Mouse (Mus musculus) kidney, adult 2 months (tissue): Measurements from ENCODE around the gene Rnf144a. TPM values are rescaled to one million over a fixed set of nuclear protein-coding genes. Genes with fewer than 3 reads are reported as not detected.
A peak's percentile ranks its signal among the peaks of the same experiment; 100 is the strongest.
"Not testable (repeated sequence)": the region's sequence is repeated elsewhere in the genome, so short reads cannot be mapped to it uniquely, and the experiment has no call there.

ENCODE experiments used
- DNase-seq: peaks from one replicate; pipeline ENCODE4 v3.0.0; 2021
- H3K27ac ChIP-seq: fragments of 200-500 bp; 2 replicates; pipeline ENCODE4 v1.5.1; 2012; ENCODE audit warnings: low read depth, low read length, control low read depth, inconsistent platforms; ENCODE audit not compliant: insufficient read depth
- H3K27me3 ChIP-seq: fragments of 200-500 bp; replicated peaks from 2 replicates; pipeline ENCODE4 v1.6.1; 2012; ENCODE audit warnings: mild to moderate bottlenecking, moderate library complexity, low read length, inconsistent platforms; ENCODE audit not compliant: control insufficient read depth, insufficient read depth
- H3K36me3 ChIP-seq: fragments of 200-500 bp; 2 replicates; pipeline ENCODE4 v1.6.1; 2012; ENCODE audit warnings: mild to moderate bottlenecking, moderate library complexity, low read length, inconsistent platforms; ENCODE audit not compliant: control insufficient read depth, insufficient read depth
- H3K4me1 ChIP-seq: fragments of 200-500 bp; 2 replicates; pipeline ENCODE4 v1.6.1; 2011; ENCODE audit warnings: low read length; ENCODE audit not compliant: control insufficient read depth, insufficient read depth
- H3K4me3 ChIP-seq: fragments of 200-500 bp; 2 replicates; pipeline ENCODE4 v1.5.1; 2011; ENCODE audit warnings: mild to moderate bottlenecking, low read depth, low read length, control low read depth; ENCODE audit not compliant: insufficient read depth
- CTCF ChIP-seq: fragments of 200-500 bp; conservative IDR thresholded peaks from 2 replicates; pipeline ENCODE4 v1.5.1; 2011; ENCODE audit warnings: low read depth, mild to moderate bottlenecking, control low read depth, low read length, moderate library complexity, mixed read lengths; ENCODE audit not compliant: insufficient read depth, insufficient read length
- POLR2A ChIP-seq: fragments of 200-500 bp; IDR thresholded peaks from one replicate; pipeline ENCODE4 v1.6.1; 2011; ENCODE audit warnings: low read depth, low read length, control low read depth
- WGBS: fragments of 180-500 bp; shearing (Covaris S2); methylation state at CpG from one replicate; pipeline ENCODE4 v1.1.7; 2018; 5-methylcytosine and 5-hydroxymethylcytosine counted together
- polyA plus RNA-seq: library from polyadenylated mRNA; depleted of rRNA; stranded (reverse); fragments of >200 nt; gene quantifications from 2 replicates; pipeline ENCODE4 v1.2.3, GENCODE M21; 2012

Rnf144a gene
- polyA plus RNA-seq, 1 experiment, result 12.7 TPM

DNA sequence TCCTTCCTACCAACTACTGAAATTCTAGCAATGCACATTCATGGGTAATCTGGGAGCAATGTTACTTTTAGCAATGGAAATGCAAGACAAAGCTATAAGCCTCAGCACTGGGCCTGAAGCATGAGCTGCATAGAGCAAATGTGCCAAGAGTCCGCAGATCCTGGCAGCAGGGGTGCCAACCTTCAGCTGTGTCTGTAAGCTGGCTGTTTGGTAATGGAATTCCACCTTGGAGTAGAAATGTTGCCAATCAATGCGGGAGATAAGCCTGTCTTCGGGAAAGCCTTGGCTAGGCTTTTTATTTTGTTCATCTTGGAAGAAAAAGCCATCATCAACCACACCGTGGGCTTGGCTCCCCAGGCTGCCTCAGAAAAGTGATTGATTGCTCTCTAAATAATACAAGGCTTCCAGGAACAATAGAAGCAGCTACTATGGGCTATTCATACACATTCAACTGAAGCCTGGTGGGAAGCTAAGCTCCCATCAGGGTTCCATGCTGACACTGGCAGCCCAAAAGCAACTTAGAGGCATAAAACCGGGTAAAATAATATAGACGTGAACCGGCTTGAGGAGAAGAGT lies 115.5 kb downstream of the Rnf144a start:
- no peaks in the 10 kb centered on the region for H3K4me1 ChIP-seq
- TF ChIP-seq CTCF, result no peak
- no peak for TF ChIP-seq POLR2A
- WGBS, result 69% methylated on average over 7 of the region's 7 CpGs
- no peaks in the 10 kb centered on the region for H3K27me3 ChIP-seq
- H3K4me3 ChIP-seq, result no peak overlapping the region
- no peak overlapping the region for H3K27ac ChIP-seq
- no peak for DNase-seq
- no peaks in the 10 kb centered on the region for H3K36me3 ChIP-seq

GRCm38 (mm10) chr12:26295995-26296394 lies 119.1 kb downstream of the Rnf144a start:
- DNase-seq, result peak; percentile 9
- WGBS, result 0% methylated on average over 1 of the region's 1 CpGs
- H3K4me3 ChIP-seq, result not testable (repeated sequence)

DNA sequence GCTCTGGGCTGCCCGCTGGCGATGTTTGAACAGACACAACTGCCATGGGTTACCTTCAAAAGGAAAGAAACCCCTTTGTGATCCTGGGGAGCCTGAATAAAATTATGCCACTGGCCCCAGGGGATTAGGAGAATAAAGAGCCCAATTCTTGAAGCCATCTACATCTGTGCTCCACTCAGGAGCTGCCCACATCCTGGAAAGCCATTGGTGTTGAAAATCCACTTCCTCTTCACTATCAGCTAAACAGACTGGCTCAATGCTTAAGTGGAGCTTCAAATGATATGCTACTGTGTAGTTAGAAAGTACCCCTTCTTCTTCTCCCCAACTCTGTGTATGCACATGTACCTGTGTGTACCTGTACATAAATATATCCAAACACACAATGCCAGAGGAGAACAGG lies 125.9 kb downstream of the Rnf144a start:
- DNase-seq, result no peak
- Histone ChIP-seq H3K36me3 (no peaks in the 10 kb centered on the region), H3K4me3 (no peak overlapping the region), H3K4me1 (no peaks in the 10 kb centered on the region), H3K27me3 (no peaks in the 10 kb centered on the region), H3K27ac (no peak overlapping the region)
- TF ChIP-seq POLR2A (no peak), CTCF (no peak)
- 93% methylated on average over 2 of the region's 2 CpGs for WGBS

More at GRCm38 (mm10) chr12:26295995-26296394, 119.1 kb downstream of the Rnf144a start:
- H3K27ac ChIP-seq, H3K4me1 ChIP-seq, H3K36me3 ChIP-seq, H3K27me3 ChIP-seq: not testable (repeated sequence)
- TF ChIP-seq CTCF, result peak; percentile 66

DNA sequence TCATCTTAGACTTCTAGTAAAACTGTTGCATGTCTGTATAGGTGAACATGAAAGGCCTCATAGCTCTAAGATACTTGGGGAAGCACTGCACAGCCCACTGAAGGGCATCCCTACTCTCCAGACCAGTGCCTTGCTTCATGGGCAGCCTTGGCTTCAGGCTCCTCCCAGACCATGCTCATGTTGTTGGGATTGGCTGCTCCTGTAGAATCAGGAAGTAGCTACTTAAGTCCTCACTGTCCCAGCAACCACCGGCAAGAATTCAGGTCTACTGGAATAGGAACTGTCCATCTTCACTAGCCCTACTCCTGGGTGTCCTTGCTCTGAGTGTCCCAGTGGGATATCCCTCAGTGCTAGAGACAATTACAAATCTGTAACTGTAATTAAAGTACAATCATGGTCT lies 126.7 kb downstream of the Rnf144a start:
- Histone ChIP-seq H3K4me3 (no peak overlapping the region), H3K4me1 (no peaks in the 10 kb centered on the region), H3K27ac (no peak overlapping the region), H3K27me3 (no peaks in the 10 kb centered on the region), H3K36me3 (no peaks in the 10 kb centered on the region)
- WGBS, result 63% methylated on average over 1 of the region's 1 CpGs
- TF ChIP-seq POLR2A (no peak), CTCF (no peak)
- no peak for DNase-seq

- TF ChIP-seq POLR2A (no peak), CTCF (no peak)
- H3K27me3 ChIP-seq, result no peaks in the 10 kb centered on the region
These were observed 129.1 kb downstream of the Rnf144a start for GRCm38 (mm10) chr12:26285939-26286338.

GRCm38 (mm10) chr12:26285460-26285859 lies 129.6 kb downstream of the Rnf144a start:
- TF ChIP-seq CTCF (no peak), POLR2A (no peak)
- WGBS, result 70% methylated on average over 3 of the region's 3 CpGs
- no peaks in the 10 kb centered on the region for H3K4me1 ChIP-seq
- H3K36me3 ChIP-seq, result no peaks in the 10 kb centered on the region
- no peak for DNase-seq
- no peaks in the 10 kb centered on the region for H3K27me3 ChIP-seq
- H3K4me3 ChIP-seq, result no peak overlapping the region
- no peak overlapping the region for H3K27ac ChIP-seq

More at GRCm38 (mm10) chr12:26285939-26286338, 129.1 kb downstream of the Rnf144a start:
- Histone ChIP-seq H3K36me3 (no peaks in the 10 kb centered on the region), H3K4me3 (no peak overlapping the region), H3K4me1 (no peaks in the 10 kb centered on the region), H3K27ac (no peak overlapping the region)
- no peak for DNase-seq
- WGBS, result 39% methylated on average over 8 of the region's 8 CpGs

GRCm38 (mm10) chr12:26280719-26281480 lies 134.2 kb downstream of the Rnf144a start:
- 86% methylated on average over 3 of the region's 3 CpGs for WGBS
- TF ChIP-seq CTCF (no peak), POLR2A (no peak)
- Histone ChIP-seq H3K27me3 (no peaks in the 10 kb centered on the region), H3K4me3 (no peak overlapping the region), H3K36me3 (no peaks in the 10 kb centered on the region), H3K27ac (no peak overlapping the region), H3K4me1 (no peaks in the 10 kb centered on the region)
- no peak for DNase-seq
